Mouse (Mus musculus): ENCODE results near the gene Plk5. TPM values are rescaled to one million over a fixed set of nuclear protein-coding genes. Genes with fewer than 3 reads are reported as not detected.
A peak's percentile ranks its signal among the peaks of the same experiment; 100 is the strongest.

The Plk5 gene
- polyA plus RNA-seq (2014; fragmentation: Nextera tagmentation; extraction: Ambion mirVana): 1.2 and 1.9 TPM in 2 replicates

GRCm38 (mm10) chr10:80356001-80356682 lies at the start of gene Plk5:
Gene Plk5, plus strand, starts transcription at chr10:80356459.
- no peak; the same call in 1 of the 2 replicates for ATAC-seq
- Histone ChIP-seq H3K4me3 (ENCODE audit: low read depth, low read length) (peak within 1 kb of the TSS; percentile 29), H3K9ac (ENCODE audit: low read length) (peak within 1 kb of the TSS; percentile 2; the same call in 1 of the 2 replicates), H3K4me1 (ENCODE audit: control insufficient read depth, insufficient read depth, low read length) (no peaks in the 10 kb centered on the region), H3K4me2 (ENCODE audit: low read length) (peak within 1 kb of the TSS; percentile 51), H3K27me3 (replicated peaks; ENCODE audit: control insufficient read depth, insufficient read depth, low read length) (peaks cover 69% of the 10 kb centered on the region), H3K9me3 (replicated peaks; ENCODE audit: control insufficient read depth, low read length) (no peaks in the 10 kb centered on the region), H3K36me3 (ENCODE audit: control insufficient read depth, insufficient read depth, low read length) (no peaks in the 10 kb centered on the region), H3K27ac (ENCODE audit: low read depth, low read length) (no peak within 1 kb of the TSS)
- 1% methylated on average over 53 of the region's 53 CpGs for WGBS
- DNase-seq (ENCODE audit: low spot score): no peak

- no peak for ATAC-seq
- Histone ChIP-seq H3K4me1 (ENCODE audit: control insufficient read depth, insufficient read depth, low read length) (no peaks in the 10 kb centered on the region), H3K27ac (ENCODE audit: low read depth, low read length) (no peak overlapping the region), H3K9ac (ENCODE audit: low read length) (no peak overlapping the region), H3K27me3 (replicated peaks; ENCODE audit: control insufficient read depth, insufficient read depth, low read length) (no peaks in the 10 kb centered on the region), H3K4me3 (ENCODE audit: low read depth, low read length) (no peak overlapping the region), H3K9me3 (replicated peaks; ENCODE audit: control insufficient read depth, low read length) (no peaks in the 10 kb centered on the region), H3K4me2 (ENCODE audit: low read length) (no peak overlapping the region), H3K36me3 (ENCODE audit: control insufficient read depth, insufficient read depth, low read length) (peaks cover 100% of the 10 kb centered on the region)
- DNase-seq (ENCODE audit: low spot score): no peak
- 90% methylated on average over 16 of the region's 16 CpGs for WGBS
Measured at GRCm38 (mm10) chr10:80311560-80311959, 44.7 kb upstream of the Plk5 start.

GRCm38 (mm10) chr10:80312586-80313504 lies 43.4 kb upstream of the Plk5 start:
- Histone ChIP-seq H3K27ac (ENCODE audit: low read depth, low read length) (no peak overlapping the region), H3K36me3 (ENCODE audit: control insufficient read depth, insufficient read depth, low read length) (peaks cover 100% of the 10 kb centered on the region), H3K4me1 (ENCODE audit: control insufficient read depth, insufficient read depth, low read length) (no peaks in the 10 kb centered on the region), H3K4me2 (ENCODE audit: low read length) (no peak overlapping the region), H3K27me3 (replicated peaks; ENCODE audit: control insufficient read depth, insufficient read depth, low read length) (no peaks in the 10 kb centered on the region), H3K9me3 (replicated peaks; ENCODE audit: control insufficient read depth, low read length) (no peaks in the 10 kb centered on the region), H3K9ac (ENCODE audit: low read length) (no peak overlapping the region), H3K4me3 (ENCODE audit: low read depth, low read length) (no peak overlapping the region)
- WGBS: 78% methylated on average over 54 of the region's 54 CpGs
- no peak for DNase-seq (ENCODE audit: low spot score)
- no peak for ATAC-seq

GRCm38 (mm10) chr10:80313627-80314201 lies 42.5 kb upstream of the Plk5 start:
- DNase-seq (ENCODE audit: low spot score) (no peak), ATAC-seq (no peak)
- H3K4me3 ChIP-seq (ENCODE audit: low read depth, low read length): no peak overlapping the region
- H3K4me1 ChIP-seq (ENCODE audit: control insufficient read depth, insufficient read depth, low read length): no peaks in the 10 kb centered on the region
- 70% methylated on average over 20 of the region's 20 CpGs for WGBS
- H3K4me2 ChIP-seq (ENCODE audit: low read length): no peak overlapping the region
- no peak overlapping the region for H3K9ac ChIP-seq (ENCODE audit: low read length)
- H3K27me3 ChIP-seq (replicated peaks; ENCODE audit: control insufficient read depth, insufficient read depth, low read length): no peaks in the 10 kb centered on the region
- no peak overlapping the region for H3K27ac ChIP-seq (ENCODE audit: low read depth, low read length)
- H3K9me3 ChIP-seq (replicated peaks; ENCODE audit: control insufficient read depth, low read length): no peaks in the 10 kb centered on the region
- peaks cover 100% of the 10 kb centered on the region for H3K36me3 ChIP-seq (ENCODE audit: control insufficient read depth, insufficient read depth, low read length)

GRCm38 (mm10) chr10:80314494-80315001 lies 41.7 kb upstream of the Plk5 start:
- no peak overlapping the region for H3K9ac ChIP-seq (ENCODE audit: low read length)
- H3K36me3 ChIP-seq (ENCODE audit: control insufficient read depth, insufficient read depth, low read length): peaks cover 94% of the 10 kb centered on the region
- H3K27ac ChIP-seq (ENCODE audit: low read depth, low read length): no peak overlapping the region
- 74% methylated on average over 16 of the region's 16 CpGs for WGBS
- DNase-seq (ENCODE audit: low spot score) (no peak), ATAC-seq (no peak)
- no peak overlapping the region for H3K4me3 ChIP-seq (ENCODE audit: low read depth, low read length)
- H3K4me1 ChIP-seq (ENCODE audit: control insufficient read depth, insufficient read depth, low read length): peaks cover 2% of the 10 kb centered on the region; the same call in 1 of the 2 replicates
- no peak overlapping the region for H3K4me2 ChIP-seq (ENCODE audit: low read length)
- H3K9me3 ChIP-seq (replicated peaks; ENCODE audit: control insufficient read depth, low read length): no peaks in the 10 kb centered on the region
- no peaks in the 10 kb centered on the region for H3K27me3 ChIP-seq (replicated peaks; ENCODE audit: control insufficient read depth, insufficient read depth, low read length)

- DNase-seq (ENCODE audit: low spot score) (no peak), ATAC-seq (no peak)
- Histone ChIP-seq H3K9ac (ENCODE audit: low read length) (no peak overlapping the region), H3K9me3 (replicated peaks; ENCODE audit: control insufficient read depth, low read length) (no peaks in the 10 kb centered on the region), H3K4me3 (ENCODE audit: low read depth, low read length) (no peak overlapping the region), H3K27ac (ENCODE audit: low read depth, low read length) (no peak overlapping the region), H3K4me2 (ENCODE audit: low read length) (no peak overlapping the region), H3K36me3 (ENCODE audit: control insufficient read depth, insufficient read depth, low read length) (peaks cover 86% of the 10 kb centered on the region), H3K27me3 (replicated peaks; ENCODE audit: control insufficient read depth, insufficient read depth, low read length) (no peaks in the 10 kb centered on the region), H3K4me1 (ENCODE audit: control insufficient read depth, insufficient read depth, low read length) (peaks cover 5% of the 10 kb centered on the region; the same call in 1 of the 2 replicates)
- WGBS: 61% methylated on average over 27 of the region's 27 CpGs
Measured at GRCm38 (mm10) chr10:80315315-80315714, 40.9 kb upstream of the Plk5 start.

GRCm38 (mm10) chr10:80316359-80316781 lies 39.9 kb upstream of the Plk5 start:
- Histone ChIP-seq H3K9ac (ENCODE audit: low read length) (no peak overlapping the region), H3K4me1 (ENCODE audit: control insufficient read depth, insufficient read depth, low read length) (peaks cover 5% of the 10 kb centered on the region; the same call in 1 of the 2 replicates), H3K4me2 (ENCODE audit: low read length) (no peak overlapping the region), H3K27ac (ENCODE audit: low read depth, low read length) (no peak overlapping the region), H3K4me3 (ENCODE audit: low read depth, low read length) (no peak overlapping the region), H3K27me3 (replicated peaks; ENCODE audit: control insufficient read depth, insufficient read depth, low read length) (no peaks in the 10 kb centered on the region), H3K9me3 (replicated peaks; ENCODE audit: control insufficient read depth, low read length) (no peaks in the 10 kb centered on the region), H3K36me3 (ENCODE audit: control insufficient read depth, insufficient read depth, low read length) (peaks cover 75% of the 10 kb centered on the region)
- 22% methylated on average over 11 of the region's 11 CpGs for WGBS
- peak; percentile 41 for ATAC-seq
- DNase-seq (ENCODE audit: low spot score): peak; percentile 66

GRCm38 (mm10) chr10:80317011-80317410 lies 39.2 kb upstream of the Plk5 start:
- Histone ChIP-seq H3K4me2 (ENCODE audit: low read length) (no peak overlapping the region), H3K27me3 (replicated peaks; ENCODE audit: control insufficient read depth, insufficient read depth, low read length) (no peaks in the 10 kb centered on the region), H3K36me3 (ENCODE audit: control insufficient read depth, insufficient read depth, low read length) (peaks cover 69% of the 10 kb centered on the region), H3K9ac (ENCODE audit: low read length) (no peak overlapping the region), H3K4me1 (ENCODE audit: control insufficient read depth, insufficient read depth, low read length) (peaks cover 5% of the 10 kb centered on the region; the same call in 1 of the 2 replicates), H3K9me3 (replicated peaks; ENCODE audit: control insufficient read depth, low read length) (no peaks in the 10 kb centered on the region), H3K27ac (ENCODE audit: low read depth, low read length) (no peak overlapping the region), H3K4me3 (ENCODE audit: low read depth, low read length) (no peak overlapping the region)
- DNase-seq (ENCODE audit: low spot score) (no peak), ATAC-seq (no peak)
- 71% methylated on average over 10 of the region's 10 CpGs for WGBS
